Mouse (Mus musculus): ENCODE results near the gene Xirp1. TPM values are rescaled to one million over a fixed set of nuclear protein-coding genes. Genes with fewer than 3 reads are reported as not detected.

The Xirp1 gene
- total and polyA plus RNA-seq, 3 experiments, result 0.05 TPM; not detected in 2

- no peak for DNase-seq (ENCODE audit: low spot score)
- H3K36me3 ChIP-seq (replicated peaks), result no peaks in the 10 kb centered on the region
- TF ChIP-seq CTCF (IDR thresholded peaks at IDR 0.05; ENCODE audit: low read depth, low read length) (no peak), GATA2 (IDR thresholded peaks at IDR 0.05; ENCODE audit: borderline replicate concordance, low read depth, low read length) (no peak), TAL1 (conservative IDR thresholded peaks at IDR 0.05; ENCODE audit: low read depth, low read length) (no peak), POLR2AphosphoS5 (IDR thresholded peaks at IDR 0.05; ENCODE audit: insufficient replicate concordance, low read depth, low read length) (no peak), GATA1 (IDR thresholded peaks at IDR 0.05; ENCODE audit: borderline replicate concordance, low read length) (no peak)
Observed at GRCm38 (mm10) chr9:120064317-120064716, 40.9 kb upstream of the Xirp1 start.

GRCm38 (mm10) chr9:120058730-120059129 lies 35.3 kb upstream of the Xirp1 start:
- Histone ChIP-seq H3K4me3 (ENCODE audit: low read depth, low read length) (no peak overlapping the region), H3K9me3 (replicated peaks) (no peaks in the 10 kb centered on the region), H3K4me1 (ENCODE audit: insufficient read depth, low read depth, low read length) (no peaks in the 10 kb centered on the region), H3K36me3 (replicated peaks) (no peaks in the 10 kb centered on the region), H3K27me3 (ENCODE audit: insufficient read depth, low read length) (peaks cover 4% of the 10 kb centered on the region; the same call in 1 of the 2 replicates)
- no peak for TF ChIP-seq POLR2AphosphoS5 (IDR thresholded peaks at IDR 0.05; ENCODE audit: insufficient replicate concordance, low read depth, low read length)
- ATAC-seq (ENCODE audit: extremely low read depth, insufficient number of reproducible peaks, low FRiP score, poor library complexity, severe bottlenecking) (no peak), DNase-seq (ENCODE audit: low spot score) (no peak)

More at GRCm38 (mm10) chr9:120064317-120064716, 40.9 kb upstream of the Xirp1 start:
- ATAC-seq (ENCODE audit: extremely low read depth, insufficient number of reproducible peaks, low FRiP score, poor library complexity, severe bottlenecking), result no peak
- H3K9me3 ChIP-seq (replicated peaks), result no peaks in the 10 kb centered on the region
- H3K4me1 ChIP-seq (ENCODE audit: insufficient read depth, low read depth, low read length), result no peaks in the 10 kb centered on the region
- peaks cover 7% of the 10 kb centered on the region; the same call in 1 of the 2 replicates for H3K27me3 ChIP-seq (ENCODE audit: insufficient read depth, low read length)
- H3K4me3 ChIP-seq (ENCODE audit: low read depth, low read length), result no peak overlapping the region

GRCm38 (mm10) chr9:120056201-120056600 lies 32.8 kb upstream of the Xirp1 start:
- TF ChIP-seq GATA1 (IDR thresholded peaks at IDR 0.05; ENCODE audit: borderline replicate concordance, low read length), result no peak
- TF ChIP-seq TAL1 (conservative IDR thresholded peaks at IDR 0.05; ENCODE audit: low read depth, low read length), result no peak
- no peak for TF ChIP-seq POLR2AphosphoS5 (IDR thresholded peaks at IDR 0.05; ENCODE audit: insufficient replicate concordance, low read depth, low read length)
- TF ChIP-seq GATA2 (IDR thresholded peaks at IDR 0.05; ENCODE audit: borderline replicate concordance, low read depth, low read length), result no peak
- TF ChIP-seq CTCF (IDR thresholded peaks at IDR 0.05; ENCODE audit: low read depth, low read length), result no peak
- Histone ChIP-seq H3K4me1 (ENCODE audit: insufficient read depth, low read depth, low read length) (no peaks in the 10 kb centered on the region), H3K9me3 (replicated peaks) (no peaks in the 10 kb centered on the region), H3K27me3 (ENCODE audit: insufficient read depth, low read length) (peaks cover 4% of the 10 kb centered on the region; the same call in 1 of the 2 replicates), H3K4me3 (ENCODE audit: low read depth, low read length) (no peak overlapping the region), H3K36me3 (replicated peaks) (no peaks in the 10 kb centered on the region)
- DNase-seq (ENCODE audit: low spot score) (no peak), ATAC-seq (ENCODE audit: extremely low read depth, insufficient number of reproducible peaks, low FRiP score, poor library complexity, severe bottlenecking) (no peak)

GRCm38 (mm10) chr9:120054545-120055277 lies 31.3 kb upstream of the Xirp1 start:
- TF ChIP-seq GATA1 (IDR thresholded peaks at IDR 0.05; ENCODE audit: borderline replicate concordance, low read length) (no peak), POLR2AphosphoS5 (IDR thresholded peaks at IDR 0.05; ENCODE audit: insufficient replicate concordance, low read depth, low read length) (no peak), CTCF (IDR thresholded peaks at IDR 0.05; ENCODE audit: low read depth, low read length) (no peak), GATA2 (IDR thresholded peaks at IDR 0.05; ENCODE audit: borderline replicate concordance, low read depth, low read length) (no peak), TAL1 (conservative IDR thresholded peaks at IDR 0.05; ENCODE audit: low read depth, low read length) (no peak)
- no peak for DNase-seq (ENCODE audit: low spot score)
- Histone ChIP-seq H3K4me1 (ENCODE audit: insufficient read depth, low read depth, low read length) (no peaks in the 10 kb centered on the region), H3K4me3 (ENCODE audit: low read depth, low read length) (no peak overlapping the region), H3K36me3 (replicated peaks) (no peaks in the 10 kb centered on the region), H3K27me3 (ENCODE audit: insufficient read depth, low read length) (peaks cover 4% of the 10 kb centered on the region; the same call in 1 of the 2 replicates), H3K9me3 (replicated peaks) (no peaks in the 10 kb centered on the region)
- ATAC-seq (ENCODE audit: extremely low read depth, insufficient number of reproducible peaks, low FRiP score, poor library complexity, severe bottlenecking), result no peak

GRCm38 (mm10) chr9:120049407-120049806 lies 26.0 kb upstream of the Xirp1 start:
- ATAC-seq (ENCODE audit: extremely low read depth, insufficient number of reproducible peaks, low FRiP score, poor library complexity, severe bottlenecking) (no peak), DNase-seq (ENCODE audit: low spot score) (no peak)
- H3K4me3 ChIP-seq (ENCODE audit: low read depth, low read length), result no peak overlapping the region
- no peaks in the 10 kb centered on the region for H3K36me3 ChIP-seq (replicated peaks)
- TF ChIP-seq GATA2 (IDR thresholded peaks at IDR 0.05; ENCODE audit: borderline replicate concordance, low read depth, low read length), result no peak
- TF ChIP-seq POLR2AphosphoS5 (IDR thresholded peaks at IDR 0.05; ENCODE audit: insufficient replicate concordance, low read depth, low read length), result no peak
- TF ChIP-seq CTCF (IDR thresholded peaks at IDR 0.05; ENCODE audit: low read depth, low read length), result no peak
- no peak for TF ChIP-seq TAL1 (conservative IDR thresholded peaks at IDR 0.05; ENCODE audit: low read depth, low read length)
- TF ChIP-seq GATA1 (IDR thresholded peaks at IDR 0.05; ENCODE audit: borderline replicate concordance, low read length), result no peak
- no peaks in the 10 kb centered on the region; the same call in 1 of the 2 replicates for H3K27me3 ChIP-seq (ENCODE audit: insufficient read depth, low read length)
- H3K9me3 ChIP-seq (replicated peaks), result no peaks in the 10 kb centered on the region
- no peaks in the 10 kb centered on the region for H3K4me1 ChIP-seq (ENCODE audit: insufficient read depth, low read depth, low read length)

GRCm38 (mm10) chr9:120048495-120048894 lies 25.1 kb upstream of the Xirp1 start:
- no peaks in the 10 kb centered on the region for H3K36me3 ChIP-seq (replicated peaks)
- ATAC-seq (ENCODE audit: extremely low read depth, insufficient number of reproducible peaks, low FRiP score, poor library complexity, severe bottlenecking), result no peak
- H3K4me3 ChIP-seq (ENCODE audit: low read depth, low read length), result no peak overlapping the region
- no peaks in the 10 kb centered on the region for H3K9me3 ChIP-seq (replicated peaks)
- peaks cover under 1% of the 10 kb centered on the region; the same call in 1 of the 2 replicates for H3K27me3 ChIP-seq (ENCODE audit: insufficient read depth, low read length)
- H3K4me1 ChIP-seq (ENCODE audit: insufficient read depth, low read depth, low read length), result no peaks in the 10 kb centered on the region
- no peak for TF ChIP-seq GATA1 (IDR thresholded peaks at IDR 0.05; ENCODE audit: borderline replicate concordance, low read length)
- no peak for TF ChIP-seq CTCF (IDR thresholded peaks at IDR 0.05; ENCODE audit: low read depth, low read length)
- TF ChIP-seq POLR2AphosphoS5 (IDR thresholded peaks at IDR 0.05; ENCODE audit: insufficient replicate concordance, low read depth, low read length), result no peak
- TF ChIP-seq GATA2 (IDR thresholded peaks at IDR 0.05; ENCODE audit: borderline replicate concordance, low read depth, low read length), result no peak
- no peak for TF ChIP-seq TAL1 (conservative IDR thresholded peaks at IDR 0.05; ENCODE audit: low read depth, low read length)
- no peak for DNase-seq (ENCODE audit: low spot score)
